Mouse (Mus musculus): Measurements from ENCODE around the gene Fabp3. TPM values are rescaled to one million over a fixed set of nuclear protein-coding genes. Genes with fewer than 3 reads are reported as not detected.

Fabp3 gene
- polyA plus RNA-seq, 1 experiment from 2014 or later = 117 TPM

DNA sequence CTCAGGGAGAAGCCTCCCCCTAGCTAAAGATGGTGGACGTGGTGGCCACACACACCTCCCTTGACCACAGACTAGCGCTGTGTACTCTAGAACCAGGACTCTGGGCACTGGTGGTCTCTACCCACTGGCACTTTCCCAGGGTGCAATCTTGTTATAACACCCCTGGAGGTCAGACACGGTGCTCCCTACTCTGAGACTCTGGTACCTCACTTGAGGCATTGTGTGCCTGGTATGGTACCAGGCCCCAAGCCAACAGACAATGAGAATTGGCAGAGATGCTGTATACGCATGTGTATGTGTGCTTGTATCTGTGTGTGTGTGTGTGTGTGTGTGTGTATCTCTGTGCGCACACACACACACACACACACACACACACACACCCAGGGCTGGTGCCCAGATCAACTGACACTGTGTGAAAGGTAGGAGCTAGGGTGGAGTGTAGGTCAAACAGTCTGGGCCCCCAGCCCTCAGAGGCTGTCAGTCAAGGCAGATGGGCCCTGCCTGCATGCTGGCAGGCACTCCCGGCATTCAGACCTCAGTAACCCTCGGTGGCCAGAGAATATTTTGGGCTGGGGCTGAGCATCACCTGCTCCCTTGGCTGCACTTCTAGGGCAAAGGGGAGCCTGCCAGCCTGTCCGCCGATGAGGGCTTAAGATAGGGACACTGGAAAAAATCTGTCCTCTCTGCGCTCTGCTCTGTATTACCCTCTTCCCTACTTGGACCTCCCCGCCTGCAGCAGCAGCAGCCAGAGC is 9.3 kb upstream of the Fabp3 start:
- H3K4me3 ChIP-seq (ENCODE audit: low read depth, low read length) = no peak overlapping the region
- H3K9ac ChIP-seq (ENCODE audit: low read depth, low read length) = no peak overlapping the region
- ATAC-seq (ENCODE audit: low read depth) = no peak
- no peak for DNase-seq (ENCODE audit: low spot score)
- H3K36me3 ChIP-seq (ENCODE audit: control insufficient read depth, insufficient read depth, low read length) = no peaks in the 10 kb centered on the region
- H3K27ac ChIP-seq (replicated peaks; ENCODE audit: low read depth, low read length) = no peak overlapping the region
- no peaks in the 10 kb centered on the region for H3K27me3 ChIP-seq (replicated peaks; ENCODE audit: control insufficient read depth, insufficient read depth, low read length)
- 76% methylated on average over 9 of the region's 11 CpGs for WGBS
- no peaks in the 10 kb centered on the region; the same call in 1 of the 2 replicates for H3K4me1 ChIP-seq (ENCODE audit: control insufficient read depth, insufficient read depth, low read length)
- H3K4me2 ChIP-seq (ENCODE audit: low read depth, low read length) = no peak overlapping the region
- H3K9me3 ChIP-seq (ENCODE audit: control insufficient read depth, low read length) = no peaks in the 10 kb centered on the region

DNA sequence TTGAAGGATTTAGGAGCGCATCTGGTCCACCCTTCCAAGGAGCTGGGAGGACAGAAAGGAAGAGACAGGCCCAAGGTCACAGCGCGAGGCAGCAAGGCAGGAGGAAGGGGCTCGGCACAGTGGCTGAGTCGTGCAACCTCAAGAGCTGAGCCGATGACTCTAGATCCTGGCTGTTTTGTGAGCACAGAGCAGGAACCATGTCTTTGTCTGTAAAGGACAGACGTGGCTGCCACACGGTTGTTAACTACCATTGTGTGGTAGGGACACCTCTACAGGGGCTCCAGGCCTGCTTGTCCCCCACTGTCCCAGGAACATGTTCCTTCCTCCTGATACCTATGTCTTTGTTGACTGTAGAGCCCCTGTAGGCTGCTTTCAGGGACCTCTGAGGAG is 8.8 kb upstream of the Fabp3 start:
- H3K27me3 ChIP-seq (replicated peaks; ENCODE audit: control insufficient read depth, insufficient read depth, low read length) = no peaks in the 10 kb centered on the region
- H3K9ac ChIP-seq (ENCODE audit: low read depth, low read length) = no peak overlapping the region
- no peak overlapping the region for H3K4me3 ChIP-seq (ENCODE audit: low read depth, low read length)
- 65% methylated on average over 8 of the region's 8 CpGs for WGBS
- no peak overlapping the region for H3K4me2 ChIP-seq (ENCODE audit: low read depth, low read length)
- H3K4me1 ChIP-seq (ENCODE audit: control insufficient read depth, insufficient read depth, low read length) = no peaks in the 10 kb centered on the region; the same call in 1 of the 2 replicates
- no peaks in the 10 kb centered on the region for H3K36me3 ChIP-seq (ENCODE audit: control insufficient read depth, insufficient read depth, low read length)
- DNase-seq (ENCODE audit: low spot score) (no peak), ATAC-seq (ENCODE audit: low read depth) (no peak)
- H3K27ac ChIP-seq (replicated peaks; ENCODE audit: low read depth, low read length) = no peak overlapping the region
- H3K9me3 ChIP-seq (ENCODE audit: control insufficient read depth, low read length) = no peaks in the 10 kb centered on the region

DNA sequence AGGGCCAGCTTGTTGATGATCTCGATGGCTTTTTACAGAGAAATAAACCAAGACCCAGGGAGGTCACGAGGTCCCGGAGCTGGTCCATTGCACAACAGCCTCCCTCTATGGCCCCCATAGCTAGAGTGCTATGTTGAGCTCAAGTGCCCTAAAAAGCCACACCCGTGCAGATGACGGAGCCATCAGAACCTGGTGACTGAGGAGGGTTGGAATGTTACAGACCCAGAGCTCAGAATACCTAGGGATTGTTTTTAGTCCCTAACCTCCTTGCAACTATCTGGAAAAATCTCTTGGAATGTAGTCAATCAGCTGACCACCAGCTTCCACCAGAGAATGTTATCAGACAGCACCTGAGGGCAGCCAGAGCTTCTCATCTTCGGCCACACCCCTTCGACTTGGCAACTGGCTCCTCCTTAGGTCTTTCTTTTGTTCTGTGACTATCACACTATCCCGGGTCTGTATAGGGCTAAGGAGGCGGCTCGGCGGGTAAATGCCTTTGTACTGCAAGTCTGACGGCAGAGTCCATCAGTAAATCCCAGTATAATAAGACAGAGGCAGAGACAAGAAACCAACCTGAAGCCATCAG is 6.0 kb upstream of the Fabp3 start:
- ATAC-seq (ENCODE audit: low read depth) (no peak), DNase-seq (ENCODE audit: low spot score) (no peak)
- 47% methylated on average over 12 of the region's 12 CpGs for WGBS
- Histone ChIP-seq H3K9ac (ENCODE audit: low read depth, low read length) (no peak overlapping the region), H3K27ac (replicated peaks; ENCODE audit: low read depth, low read length) (no peak overlapping the region), H3K36me3 (ENCODE audit: control insufficient read depth, insufficient read depth, low read length) (no peaks in the 10 kb centered on the region), H3K4me3 (ENCODE audit: low read depth, low read length) (no peak overlapping the region), H3K4me1 (ENCODE audit: control insufficient read depth, insufficient read depth, low read length) (no peaks in the 10 kb centered on the region), H3K27me3 (replicated peaks; ENCODE audit: control insufficient read depth, insufficient read depth, low read length) (peaks cover 9% of the 10 kb centered on the region), H3K4me2 (ENCODE audit: low read depth, low read length) (no peak overlapping the region), H3K9me3 (ENCODE audit: control insufficient read depth, low read length) (no peaks in the 10 kb centered on the region)

DNA sequence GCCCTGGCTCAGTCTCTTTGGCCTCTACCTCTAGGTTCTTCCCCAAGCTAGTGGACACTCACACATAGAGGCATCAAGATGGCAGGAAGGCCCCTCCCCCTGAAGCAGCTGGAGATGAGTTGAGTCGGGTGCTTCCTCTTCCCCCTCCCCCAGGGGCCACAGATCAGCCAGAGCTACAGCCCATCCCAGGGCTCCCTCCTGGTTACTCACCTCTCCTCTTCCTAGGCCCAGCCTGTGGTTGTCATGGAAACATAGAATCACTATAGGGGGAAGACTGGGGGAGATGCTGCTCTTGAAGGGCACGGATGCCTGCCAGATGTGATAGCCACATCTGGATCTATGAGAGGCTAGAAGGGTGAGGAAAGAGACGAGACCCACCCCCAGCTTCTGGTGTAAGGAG is 3.6 kb upstream of the Fabp3 start:
- no peaks in the 10 kb centered on the region for H3K36me3 ChIP-seq (ENCODE audit: control insufficient read depth, insufficient read depth, low read length)
- 24% methylated on average over 2 of the region's 3 CpGs for WGBS
- ATAC-seq (ENCODE audit: low read depth) (no peak), DNase-seq (ENCODE audit: low spot score) (no peak)
- no peak overlapping the region for H3K4me3 ChIP-seq (ENCODE audit: low read depth, low read length)
- no peak overlapping the region for H3K9ac ChIP-seq (ENCODE audit: low read depth, low read length)
- H3K27me3 ChIP-seq (replicated peaks; ENCODE audit: control insufficient read depth, insufficient read depth, low read length) = peaks cover 33% of the 10 kb centered on the region
- no peak overlapping the region for H3K4me2 ChIP-seq (ENCODE audit: low read depth, low read length)
- H3K9me3 ChIP-seq (ENCODE audit: control insufficient read depth, low read length) = no peaks in the 10 kb centered on the region
- no peak overlapping the region for H3K27ac ChIP-seq (replicated peaks; ENCODE audit: low read depth, low read length)
- H3K4me1 ChIP-seq (ENCODE audit: control insufficient read depth, insufficient read depth, low read length) = 0 out of 2 replicates have a peak, but pooled peaks cover 5% of the 10 kb centered on the region

DNA sequence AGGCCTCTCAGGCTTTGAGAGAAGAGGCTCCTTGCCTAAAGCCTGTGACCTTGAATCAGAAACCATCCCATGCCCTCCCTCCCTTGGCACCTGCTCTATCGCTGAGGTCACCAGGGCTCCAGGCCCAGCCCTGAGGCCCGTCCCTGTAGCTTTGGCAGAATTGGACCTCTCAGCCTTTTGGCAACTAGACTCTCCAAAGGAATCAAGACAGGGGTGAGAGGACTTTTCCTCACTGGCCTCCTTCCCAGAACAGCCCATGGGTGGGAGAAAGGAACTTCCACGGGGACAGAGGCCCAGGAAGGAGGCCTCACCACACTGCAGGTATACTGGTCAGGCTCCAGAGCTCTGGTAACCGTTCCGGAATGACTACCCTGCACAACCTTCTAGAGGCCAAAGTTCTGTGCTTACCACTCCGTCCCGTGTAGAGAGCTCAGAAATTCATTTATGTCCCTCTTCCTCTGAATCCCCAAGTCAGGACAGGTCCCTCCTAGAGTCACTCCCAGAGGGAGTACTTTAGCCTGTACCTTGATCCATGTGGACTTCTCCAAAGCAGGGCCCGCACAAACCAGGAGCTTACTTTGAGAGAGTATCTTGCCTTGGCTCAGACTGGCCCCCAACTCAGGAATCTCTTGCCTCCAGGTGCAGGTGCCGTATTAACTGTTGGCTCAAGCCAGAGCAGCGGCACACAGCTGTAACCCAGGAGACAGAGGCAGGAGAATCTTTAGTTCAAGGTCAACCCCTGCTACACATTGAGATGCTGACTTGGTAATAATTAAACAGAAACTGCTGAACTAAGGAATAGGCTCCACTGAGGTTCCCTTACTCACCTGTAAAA is 1.4 kb upstream of the Fabp3 start:
- no peak overlapping the region for H3K27ac ChIP-seq (replicated peaks; ENCODE audit: low read depth, low read length)
- H3K9ac ChIP-seq (ENCODE audit: low read depth, low read length) = no peak overlapping the region
- H3K27me3 ChIP-seq (replicated peaks; ENCODE audit: control insufficient read depth, insufficient read depth, low read length) = peaks cover 39% of the 10 kb centered on the region
- no peaks in the 10 kb centered on the region for H3K36me3 ChIP-seq (ENCODE audit: control insufficient read depth, insufficient read depth, low read length)
- WGBS = 80% methylated on average over 10 of the region's 10 CpGs
- H3K4me1 ChIP-seq (ENCODE audit: control insufficient read depth, insufficient read depth, low read length) = 0 out of 2 replicates have a peak, but pooled peaks cover 5% of the 10 kb centered on the region
- H3K4me3 ChIP-seq (ENCODE audit: low read depth, low read length) = peak overlapping the region; percentile 50; the same call in 1 of the 2 replicates
- no peaks in the 10 kb centered on the region for H3K9me3 ChIP-seq (ENCODE audit: control insufficient read depth, low read length)
- H3K4me2 ChIP-seq (ENCODE audit: low read depth, low read length) = no peak overlapping the region
- DNase-seq (ENCODE audit: low spot score) = no peak
- no peak for ATAC-seq (ENCODE audit: low read depth)

DNA sequence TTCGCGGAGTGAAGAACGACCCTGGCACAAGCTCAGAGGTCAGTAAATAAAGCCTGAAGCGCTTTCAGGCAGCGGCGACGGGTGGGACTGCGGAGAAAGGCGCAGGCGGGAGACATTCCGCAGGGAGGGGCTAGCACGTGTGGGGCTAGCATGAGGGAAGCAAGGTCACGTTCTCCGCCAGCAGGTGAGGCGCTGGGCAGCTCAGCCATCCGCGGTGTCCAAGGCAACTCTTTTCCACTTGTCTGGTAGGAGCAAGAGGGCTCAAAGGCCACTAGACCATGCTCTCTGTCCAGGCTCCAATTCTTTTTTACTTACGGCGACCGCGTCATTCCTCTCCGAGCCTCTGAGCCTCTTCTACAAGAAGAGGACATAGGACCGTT is 554 bp upstream of the Fabp3 start:
- Histone ChIP-seq H3K27ac (replicated peaks; ENCODE audit: low read depth, low read length) (no peak overlapping the region), H3K4me3 (ENCODE audit: low read depth, low read length) (peak overlapping the region; percentile 50), H3K27me3 (replicated peaks; ENCODE audit: control insufficient read depth, insufficient read depth, low read length) (peaks cover 39% of the 10 kb centered on the region), H3K36me3 (ENCODE audit: control insufficient read depth, insufficient read depth, low read length) (no peaks in the 10 kb centered on the region), H3K4me2 (ENCODE audit: low read depth, low read length) (peak overlapping the region; percentile 94), H3K9ac (ENCODE audit: low read depth, low read length) (peak overlapping the region; percentile 56), H3K9me3 (ENCODE audit: control insufficient read depth, low read length) (no peaks in the 10 kb centered on the region), H3K4me1 (ENCODE audit: control insufficient read depth, insufficient read depth, low read length) (0 out of 2 replicates have a peak, but pooled peaks cover 5% of the 10 kb centered on the region)
- DNase-seq (ENCODE audit: low spot score) = peak; percentile 60
- ATAC-seq (ENCODE audit: low read depth) = peak; percentile 48; the same call in 1 of the 2 replicates
- 1% methylated on average over 22 of the region's 23 CpGs for WGBS

DNA sequence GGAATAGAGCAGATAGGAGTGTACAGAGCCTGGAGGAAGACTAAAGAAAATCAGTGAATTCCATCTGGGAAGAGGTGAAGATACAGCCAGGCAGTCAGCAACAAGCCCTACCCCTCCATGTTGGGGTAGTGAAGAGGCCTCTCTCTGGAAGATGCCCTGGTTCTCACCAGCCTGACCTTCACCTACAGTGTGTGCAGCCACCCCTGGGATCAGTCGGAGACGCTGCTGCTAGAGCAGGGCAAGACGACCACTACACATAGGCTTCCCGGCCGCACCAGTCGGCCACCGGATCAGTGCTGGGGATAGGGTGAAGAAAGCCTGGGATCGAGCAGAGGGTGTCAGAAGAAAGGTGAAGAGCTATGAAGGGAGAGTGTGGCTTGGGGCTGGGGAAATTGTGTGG is 859 bp downstream of the Fabp3 start:
- Histone ChIP-seq H3K9me3 (ENCODE audit: control insufficient read depth, low read length) (no peaks in the 10 kb centered on the region), H3K4me2 (ENCODE audit: low read depth, low read length) (peak overlapping the region; percentile 94), H3K27me3 (replicated peaks; ENCODE audit: control insufficient read depth, insufficient read depth, low read length) (peaks cover 39% of the 10 kb centered on the region), H3K27ac (replicated peaks; ENCODE audit: low read depth, low read length) (no peak overlapping the region), H3K9ac (ENCODE audit: low read depth, low read length) (no peak overlapping the region), H3K36me3 (ENCODE audit: control insufficient read depth, insufficient read depth, low read length) (no peaks in the 10 kb centered on the region), H3K4me1 (ENCODE audit: control insufficient read depth, insufficient read depth, low read length) (0 out of 2 replicates have a peak, but pooled peaks cover 5% of the 10 kb centered on the region), H3K4me3 (ENCODE audit: low read depth, low read length) (peak overlapping the region; percentile 50)
- no peak for DNase-seq (ENCODE audit: low spot score)
- ATAC-seq (ENCODE audit: low read depth) = no peak
- WGBS = 53% methylated on average over 8 of the region's 8 CpGs

DNA sequence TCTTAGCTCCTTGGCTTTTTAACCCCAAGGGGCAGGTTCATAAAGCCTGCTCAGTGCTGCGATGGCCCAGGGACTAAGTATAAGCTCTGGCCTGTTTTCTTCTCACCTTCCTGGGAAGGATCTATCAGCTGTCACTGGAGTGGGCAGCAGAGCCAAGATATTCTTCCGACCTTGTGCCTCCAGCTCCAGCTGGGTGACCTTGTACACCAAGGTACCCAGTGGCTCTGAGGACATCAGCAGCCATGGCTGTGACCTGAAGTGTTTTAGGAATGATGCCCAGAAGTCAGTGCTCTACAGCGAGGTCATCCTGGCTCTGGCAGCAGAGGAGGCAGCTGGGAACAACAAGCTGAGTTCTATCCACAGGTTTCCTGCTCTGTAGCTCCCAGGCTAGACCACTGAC is 4.1 kb downstream of the Fabp3 start:
- H3K27me3 ChIP-seq (replicated peaks; ENCODE audit: control insufficient read depth, insufficient read depth, low read length) = peaks cover 28% of the 10 kb centered on the region
- no peaks in the 10 kb centered on the region for H3K9me3 ChIP-seq (ENCODE audit: control insufficient read depth, low read length)
- DNase-seq (ENCODE audit: low spot score) (no peak), ATAC-seq (ENCODE audit: low read depth) (no peak)
- peaks cover 13% of the 10 kb centered on the region; the same call in 1 of the 2 replicates for H3K36me3 ChIP-seq (ENCODE audit: control insufficient read depth, insufficient read depth, low read length)
- no peak overlapping the region for H3K4me2 ChIP-seq (ENCODE audit: low read depth, low read length)
- no peak overlapping the region for H3K27ac ChIP-seq (replicated peaks; ENCODE audit: low read depth, low read length)
- no peak overlapping the region for H3K9ac ChIP-seq (ENCODE audit: low read depth, low read length)
- H3K4me1 ChIP-seq (ENCODE audit: control insufficient read depth, insufficient read depth, low read length) = 0 out of 2 replicates have a peak, but pooled peaks cover 5% of the 10 kb centered on the region
- H3K4me3 ChIP-seq (ENCODE audit: low read depth, low read length) = no peak overlapping the region
- WGBS = 87% methylated on average over 3 of the region's 3 CpGs
